7 mouse cellular contexts compared by ENCODE assay signal in the genomic region with DNA sequence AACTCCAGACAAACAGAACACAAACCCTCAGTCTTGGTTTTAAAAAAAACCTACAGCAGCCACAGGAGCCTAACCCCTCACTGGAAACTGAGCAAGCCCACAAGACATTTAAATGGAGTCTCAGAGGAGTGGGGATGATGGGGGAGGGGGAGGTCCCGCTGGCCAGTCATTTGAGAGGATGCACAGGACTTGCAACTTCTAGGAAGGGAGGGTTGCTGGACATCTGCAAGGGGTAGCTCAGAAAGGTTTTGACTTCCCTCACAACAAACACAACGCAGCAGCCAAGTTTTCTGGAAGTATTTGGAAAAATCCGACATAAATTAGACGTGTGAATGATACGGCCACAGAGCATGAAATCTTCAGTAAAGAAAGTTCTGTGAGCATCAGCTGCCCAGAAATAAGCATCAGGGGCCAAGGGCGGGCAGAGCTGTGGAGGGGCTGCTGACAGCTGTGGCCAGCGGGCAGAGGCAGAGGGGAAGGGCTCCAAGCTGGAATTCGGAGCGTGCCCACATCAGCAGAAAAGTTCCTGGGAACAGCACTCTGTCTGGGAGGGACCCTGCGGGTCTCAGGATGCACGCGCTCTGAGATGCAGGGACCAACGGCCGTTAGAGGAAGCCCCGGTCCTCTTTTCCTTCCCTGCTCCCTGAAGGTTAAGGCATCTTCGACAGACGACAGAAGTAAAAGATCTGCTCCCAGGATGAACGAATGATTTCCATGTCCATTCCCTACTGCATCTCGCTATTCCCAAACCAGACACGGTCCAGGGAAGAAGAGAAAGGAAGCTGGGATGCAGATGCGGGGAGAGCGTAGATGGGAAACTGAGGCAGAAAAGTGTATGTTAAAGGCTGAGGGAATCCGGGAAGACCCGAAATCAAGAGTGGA. TPM values are rescaled to one million over a fixed set of nuclear protein-coding genes. Genes with fewer than 3 reads are reported as not detected.
DNase-seq lines count a peak whose midpoint lies in the region; ATAC-seq and TF ChIP-seq lines count a peak whose summit lies in the region.

No protein-coding gene starts in this region.

- H3K9ac ChIP-seq in heart, postnatal 0 days (replicated peaks; ENCODE audit: low read depth, low read length) = peak overlapping the region; percentile 66
- peak overlapping the region; percentile 90 for H3K9ac ChIP-seq in limb, embryonic 13.5 days

- no peak for TF ChIP-seq CTCF in heart, postnatal 0 days (IDR thresholded peaks at IDR 0.05; ENCODE audit: low read depth)

- H3K4me3 ChIP-seq in heart, postnatal 0 days (ENCODE audit: low read depth, low read length) = peak overlapping the region; percentile 74
- H3K4me3 ChIP-seq in limb, embryonic 13.5 days = peak overlapping the region; percentile 77
- H3K4me3 ChIP-seq in myocyte = peak overlapping the region; percentile 68

- no peaks in the 10 kb centered on the region for H3K4me1 ChIP-seq in heart, postnatal 0 days (ENCODE audit: control insufficient read depth, insufficient read depth)
- H3K4me1 ChIP-seq in limb, embryonic 13.5 days = peaks cover 54% of the 10 kb centered on the region

- no peaks in the 10 kb centered on the region for H3K27me3 ChIP-seq in heart, postnatal 0 days (ENCODE audit: control insufficient read depth, insufficient read depth, low read length)
- no peaks in the 10 kb centered on the region for H3K27me3 ChIP-seq in limb, embryonic 13.5 days
- H3K27me3 ChIP-seq in myocyte (ENCODE audit: control insufficient read depth, insufficient read depth, insufficient read length) = no peaks in the 10 kb centered on the region

- H3K4me2 ChIP-seq in heart, postnatal 0 days (ENCODE audit: low read depth, low read length) = peak overlapping the region; percentile 87
- peak overlapping the region; percentile 81 for H3K4me2 ChIP-seq in limb, embryonic 13.5 days (replicated peaks)
- peak overlapping the region; percentile 90 for H3K4me2 ChIP-seq in myocyte (ENCODE audit: low read depth)

- H3K9me3 ChIP-seq in heart, postnatal 0 days (replicated peaks; ENCODE audit: control insufficient read depth, low read length) = no peaks in the 10 kb centered on the region
- H3K9me3 ChIP-seq in limb, embryonic 13.5 days = no peaks in the 10 kb centered on the region

- H3K36me3 ChIP-seq in heart, postnatal 0 days (replicated peaks; ENCODE audit: control insufficient read depth, insufficient read depth, low read length) = no peaks in the 10 kb centered on the region
- H3K36me3 ChIP-seq in limb, embryonic 13.5 days = no peaks in the 10 kb centered on the region
- peaks cover 4% of the 10 kb centered on the region for H3K36me3 ChIP-seq in myocyte (ENCODE audit: control insufficient read depth, insufficient read depth)

- TF ChIP-seq EP300 in heart, postnatal 0 days (IDR thresholded peaks at IDR 0.05; ENCODE audit: low read depth) = no peak

- 3% methylated on average over 24 of the region's 24 CpGs for WGBS in heart, postnatal 0 days
- under 1% methylated on average over 24 of the region's 24 CpGs for WGBS in limb, embryonic 13.5 days

- peak overlapping the region; percentile 73 for H3K27ac ChIP-seq in heart, postnatal 0 days (ENCODE audit: low read depth)
- H3K27ac ChIP-seq in limb, embryonic 13.5 days = peak overlapping the region; percentile 92

- DNase-seq in ovary, postnatal 10 days (ENCODE audit: low spot score) = peak; percentile 20
- no peak for DNase-seq in ovary, adult 18-20 months (ENCODE audit: low spot score)
- DNase-seq in embryo, embryonic 11 days = peak; percentile 69
- DNase-seq in heart, postnatal 0 days (ENCODE audit: low spot score) = peak; percentile 10
- DNase-seq in Muller cell, postnatal 12 days (ENCODE audit: inconsistent ontology term) = no peak

- no peak for TF ChIP-seq POLR2A in myocyte (IDR thresholded peaks at IDR 0.05; ENCODE audit: insufficient read length, low read depth)

- ATAC-seq in heart, postnatal 0 days (ENCODE audit: insufficient read depth, low read depth) = no peak; the same call in 1 of the 2 replicates
- ATAC-seq in limb, embryonic 13.5 days (ENCODE audit: low FRiP score, low read depth) = peak; percentile 16; the same call in 1 of the 2 replicates

- peaks cover 56% of the 10 kb centered on the region for H3K79me2 ChIP-seq in myocyte (ENCODE audit: control insufficient read depth, insufficient read depth)

- peak overlapping the region; percentile 59 for H3ac ChIP-seq in myocyte (ENCODE audit: control insufficient read depth, insufficient read length)

TF ChIP-seq in myocyte, 11 proteins besides CTCF, POLR2A, EP300 and RAD21:
- TF ChIP-seq TCF3 (IDR thresholded peaks at IDR 0.05; ENCODE audit: insufficient read length, low read depth) (no peak), USF1 (IDR thresholded peaks at IDR 0.05; ENCODE audit: low read depth) (no peak), REST (IDR thresholded peaks at IDR 0.05; ENCODE audit: insufficient read depth, insufficient read length) (no peak), CEBPB (IDR thresholded peaks at IDR 0.05; ENCODE audit: insufficient read depth, poor library complexity, severe bottlenecking) (no peak), MYOG (IDR thresholded peaks at IDR 0.05; ENCODE audit: control insufficient read depth in 1 of 3, insufficient read depth in 1 of 3, insufficient read length in 2 of 3, low read depth in 2 of 3) (peak in 2 of 3 experiments; percentile 55 to 76), MAX (IDR thresholded peaks at IDR 0.05; ENCODE audit: low read depth) (no peak), MYOD1 (IDR thresholded peaks at IDR 0.05; ENCODE audit: control insufficient read depth in 1 of 3, insufficient read length in 2 of 3, low read depth in 2 of 3) (peak in 2 of 3 experiments; percentile 48 to 64), POLR2AphosphoS2 (IDR thresholded peaks at IDR 0.05; ENCODE audit: insufficient read length, low read depth) (no peak)

RNA-seq across cellular contexts. Expression of gene Ldlrad3, which starts 0.9 kb away (rescaled TPM):
- total RNA-seq in heart, postnatal 0 days (2014; rRNA removed; ENCODE audit: low replicate concordance) = 3.5 and 8.5 TPM in 2 replicates
- 5.2 and 5.4 TPM in 2 replicates for polyA plus RNA-seq in heart, postnatal 0 days (2015; fragmentation: Nextera tagmentation; extraction: Ambion mirVana)
- polyA plus RNA-seq in limb, embryonic 13.5 days (2015; fragmentation: Nextera tagmentation; extraction: Ambion mirVana) = 63.6 and 71.9 TPM in 2 replicates
- polyA plus RNA-seq in myocyte (2012; fragmentation: generic; extraction: Trizol) = 32.1 TPM

Comparison
In these comparisons a context has a peak if more than half of its experiments do, and no peak if none do; other contexts are left out.
1. DNase-seq: peak in ovary, postnatal 10 days (single experiment), embryo, embryonic 11 days (single experiment) and heart, postnatal 0 days (single experiment); none in ovary, adult 18-20 months (single experiment) and Muller cell, postnatal 12 days (single experiment).
2. Peak in every context shown above with its lines, with median percentiles within 50 percentile points of each other: H3K4me2 ChIP-seq and H3K4me3 ChIP-seq.